Mouse (Mus musculus): ENCODE measurements at regions not wholly inside any gene's neighbourhood (a gene's known extent, or its start where the extent isn't known, plus 50 kb on each side); places are given as distances from the start of the nearest gene placed in this dataset.

- DNase-seq (ENCODE audit: low spot score), result no peak
Observed at GRCm38 (mm10) chr1:186505051-186505711, 200.6 kb downstream of the Tgfb2 start.

DNA sequence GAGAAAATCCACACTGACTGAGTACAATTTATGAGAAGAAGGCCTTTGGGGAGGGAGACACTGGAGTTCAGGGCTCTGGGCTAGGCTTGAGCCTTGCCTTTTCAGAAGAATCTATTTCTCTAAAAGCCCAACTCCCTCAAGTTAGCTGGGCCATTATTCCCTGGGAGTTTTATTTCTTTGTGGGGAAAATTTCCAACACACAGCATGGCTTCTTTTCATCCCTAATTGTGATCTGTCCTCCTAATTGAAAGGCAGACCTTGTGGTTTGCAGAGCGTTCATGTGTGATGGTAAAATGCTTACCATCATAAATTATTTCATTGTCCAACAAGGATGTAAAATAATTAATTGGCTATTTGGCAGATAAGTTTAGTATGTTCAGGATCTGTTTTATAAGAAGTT, 204.1 kb downstream of the Tgfb2 start:
- no peak for DNase-seq (ENCODE audit: low spot score)

GRCm38 (mm10) chr1:186497872-186498271, 207.9 kb downstream of the Tgfb2 start:
- DNase-seq (ENCODE audit: low spot score), result no peak

DNA sequence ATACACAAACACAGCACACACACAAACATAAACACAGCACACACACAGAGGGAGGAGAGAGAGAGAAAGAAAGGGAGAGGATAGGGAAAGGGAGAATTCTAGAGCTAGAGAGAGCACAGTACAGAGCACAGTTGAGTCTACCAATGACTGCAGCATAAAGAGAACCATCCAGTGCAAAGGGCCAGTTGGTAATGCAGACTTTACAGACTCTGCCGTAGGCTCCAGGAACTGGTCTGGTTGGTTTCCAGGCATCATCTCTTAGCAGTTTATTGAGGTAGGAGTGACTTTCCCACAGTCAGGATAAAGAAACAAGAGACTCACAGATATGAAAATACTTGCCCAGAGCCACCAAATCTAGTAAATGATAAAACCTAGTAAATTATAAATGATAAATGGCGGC, 208.5 kb downstream of the Tgfb2 start:
- no peak for DNase-seq (ENCODE audit: low spot score)

DNA sequence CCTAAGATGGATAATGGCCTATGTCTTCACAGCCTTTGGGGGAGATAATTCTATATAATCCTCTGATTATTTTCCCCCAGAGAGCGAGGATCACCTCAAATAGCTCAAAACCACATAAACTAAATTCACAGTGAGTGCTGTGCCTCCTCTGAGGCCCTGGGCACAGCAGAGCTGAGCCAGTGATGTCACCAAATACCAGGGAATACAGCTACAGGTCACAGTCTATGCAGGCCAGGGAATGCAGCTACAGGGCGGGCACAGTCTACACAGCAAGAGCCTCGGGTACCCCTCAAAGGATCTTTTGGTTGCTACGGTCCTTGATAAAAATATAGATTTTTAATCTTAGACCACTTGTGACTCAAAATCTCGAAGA, 211.4 kb downstream of the Tgfb2 start:
- no peak for DNase-seq (ENCODE audit: low spot score)

DNA sequence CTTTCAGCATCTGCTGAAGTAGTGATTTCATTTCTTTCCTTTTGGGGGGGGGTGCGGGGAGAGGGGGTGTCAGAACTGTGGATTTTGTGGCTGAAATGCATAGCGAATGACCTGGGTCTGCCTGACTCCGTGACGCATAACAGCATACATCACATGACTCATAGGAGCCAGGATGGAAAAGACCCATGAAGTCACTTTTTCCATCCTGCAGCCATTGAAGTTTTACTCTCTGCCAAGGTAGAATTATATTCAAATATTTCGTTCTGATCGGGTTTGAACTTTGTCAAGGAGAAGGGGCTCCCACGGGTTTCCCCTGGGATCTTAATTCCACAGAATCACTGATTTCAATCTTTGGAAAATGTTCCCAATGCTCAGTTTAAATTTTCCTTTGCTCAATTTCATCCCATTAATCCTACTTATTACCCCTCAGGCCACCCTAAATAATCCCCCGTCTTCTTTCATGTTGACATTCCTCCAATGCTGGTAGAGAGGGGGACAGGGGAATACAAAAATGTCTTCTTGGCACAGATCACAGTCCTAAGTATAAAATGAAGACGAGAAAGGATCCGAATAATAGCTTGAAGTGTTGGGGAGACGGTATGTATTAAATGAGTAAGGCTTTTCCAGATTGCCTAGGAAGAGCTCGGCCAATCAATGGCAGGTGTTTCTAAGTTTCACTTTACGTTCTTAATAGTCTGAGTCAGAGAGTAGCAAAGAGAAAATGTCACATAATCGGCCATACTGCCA, 212.0 kb downstream of the Tgfb2 start:
- DNase-seq (ENCODE audit: low spot score), result no peak

GRCm38 (mm10) chr1:186482177-186482576, 223.6 kb downstream of the Tgfb2 start:
- DNase-seq (ENCODE audit: low spot score), result no peak

- DNase-seq (ENCODE audit: low spot score), result no peak
Observed at GRCm38 (mm10) chr1:186480019-186480418, 225.8 kb downstream of the Tgfb2 start.

GRCm38 (mm10) chr1:186478428-186479238, 227.2 kb downstream of the Tgfb2 start:
- peak; percentile 26 for DNase-seq (ENCODE audit: low spot score)

DNA sequence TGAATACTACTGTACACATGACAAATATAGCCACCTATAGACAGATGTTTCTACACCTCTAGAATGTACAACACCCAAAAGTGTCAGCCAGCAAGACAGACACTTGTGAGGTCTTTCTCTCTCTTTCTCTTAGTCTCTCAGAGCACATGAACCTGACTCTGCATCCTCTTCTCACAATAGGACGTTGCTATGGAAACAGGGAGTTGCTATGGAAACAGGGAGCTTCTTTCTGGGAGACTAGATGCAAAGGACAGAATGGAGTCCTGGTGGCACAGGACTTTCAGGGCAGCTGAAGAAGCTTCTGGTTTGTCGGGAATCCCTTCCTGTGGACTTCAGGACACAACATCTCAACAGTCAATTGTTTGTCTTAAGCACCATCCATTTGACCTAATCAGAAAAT, 230.9 kb downstream of the Tgfb2 start:
- DNase-seq (ENCODE audit: low spot score), result no peak

DNA sequence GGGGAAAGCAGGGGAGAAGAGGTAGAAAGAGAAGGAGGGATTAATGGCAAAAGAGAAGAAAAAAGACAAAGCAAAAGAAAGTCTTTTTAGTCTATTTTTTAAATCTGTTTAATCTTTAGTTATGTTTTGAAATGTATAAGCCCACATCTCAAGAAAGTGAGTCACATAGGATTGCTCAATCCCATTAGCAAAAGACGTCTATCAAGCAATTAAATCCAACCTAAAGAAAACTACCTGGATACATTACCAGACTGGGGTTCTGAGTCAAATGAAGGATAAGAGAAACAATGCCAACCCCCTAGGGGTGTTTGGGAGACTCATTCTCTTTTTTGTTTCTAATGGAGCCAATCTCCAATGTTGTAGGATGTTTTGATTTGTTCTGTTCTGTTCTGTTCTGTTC, 231.4 kb downstream of the Tgfb2 start:
- DNase-seq (ENCODE audit: low spot score), result no peak

DNA sequence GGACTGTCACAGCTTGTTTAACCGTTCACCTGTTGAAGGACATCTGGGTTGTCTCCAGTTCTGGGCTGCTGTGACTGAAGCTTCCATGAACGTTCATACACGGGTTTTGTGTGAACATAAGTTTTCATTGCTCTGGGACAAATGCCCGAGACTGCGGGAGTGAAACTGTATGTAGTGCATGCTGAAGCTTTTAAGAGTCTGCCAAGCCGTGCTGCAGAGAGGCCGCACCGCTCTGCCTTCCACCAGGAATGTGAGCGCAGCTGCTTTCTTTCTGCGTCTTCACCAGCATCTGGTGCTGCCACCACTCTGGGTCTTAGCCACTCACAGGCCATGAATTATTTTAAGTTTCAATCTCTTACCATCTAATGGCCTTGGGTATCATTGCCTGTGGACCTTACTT, 232.8 kb downstream of the Tgfb2 start:
- DNase-seq (ENCODE audit: low spot score), result no peak

DNA sequence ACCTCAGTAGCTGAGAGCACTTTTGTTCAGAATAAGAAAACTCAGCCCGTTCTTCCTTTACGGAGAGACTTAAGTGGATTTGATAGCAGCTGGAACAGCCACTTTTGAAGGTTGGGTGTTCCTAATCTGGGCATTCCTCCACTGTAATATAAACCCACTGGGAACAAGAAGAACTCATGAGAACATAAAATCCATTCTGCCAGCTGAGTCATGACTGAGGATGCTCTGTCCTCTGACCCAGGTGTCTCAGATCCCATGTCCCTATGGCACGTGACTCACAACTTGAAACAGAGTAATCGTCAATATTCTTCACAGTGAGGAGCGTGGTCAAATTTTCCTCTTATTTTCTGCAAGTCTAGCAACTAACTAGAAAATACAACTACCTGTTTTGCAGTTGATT, 240.3 kb downstream of the Tgfb2 start:
- no peak for DNase-seq (ENCODE audit: low spot score)

DNA sequence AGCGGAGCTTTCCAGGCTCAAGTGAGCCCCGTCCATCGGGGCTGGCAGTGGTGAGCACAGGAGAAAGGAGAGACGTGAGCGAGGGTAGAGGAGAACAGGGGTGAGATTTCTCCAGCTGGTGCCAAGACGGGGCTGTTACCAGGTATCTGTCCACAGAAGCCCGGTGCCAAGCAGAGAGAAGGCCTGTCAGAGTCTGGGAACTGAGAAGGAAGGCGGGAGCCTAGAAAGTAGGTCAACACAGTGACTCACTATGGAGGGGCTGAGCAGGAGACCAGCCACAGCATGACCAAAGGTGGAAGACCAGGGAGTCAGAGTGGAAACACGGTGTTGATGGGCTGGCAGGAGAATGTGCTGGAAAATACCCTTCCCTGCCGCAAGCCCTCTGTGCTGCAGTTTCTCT, 245.0 kb downstream of the Tgfb2 start:
- peak; percentile 56 for DNase-seq (ENCODE audit: low spot score)

DNA sequence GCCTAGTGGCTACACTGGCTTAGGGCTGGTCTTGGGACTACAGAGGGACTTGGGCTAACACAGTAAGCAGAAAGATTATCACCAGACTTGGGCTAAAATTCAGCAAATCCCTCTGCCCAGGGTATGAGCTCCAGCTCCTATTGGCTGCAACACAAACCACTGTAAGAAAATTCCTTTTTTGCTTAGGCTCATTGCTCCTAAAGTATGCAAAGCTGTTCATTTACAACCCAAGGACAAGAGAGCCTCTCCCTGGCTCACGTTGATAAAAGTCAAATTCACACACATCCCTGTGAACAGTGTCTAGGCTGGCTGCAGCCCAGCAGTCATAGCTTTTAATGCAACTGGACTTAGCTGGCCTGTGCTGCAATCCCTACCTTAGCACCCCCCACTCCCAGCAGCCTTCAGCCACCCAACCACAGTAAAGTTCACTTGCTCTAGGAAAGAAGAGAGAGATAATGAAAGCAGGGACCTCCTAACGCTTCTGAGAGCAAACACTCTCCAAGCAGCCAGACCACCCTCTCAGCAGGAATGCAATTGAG, 247.6 kb downstream of the Tgfb2 start:
- DNase-seq (ENCODE audit: low spot score), result no peak

DNA sequence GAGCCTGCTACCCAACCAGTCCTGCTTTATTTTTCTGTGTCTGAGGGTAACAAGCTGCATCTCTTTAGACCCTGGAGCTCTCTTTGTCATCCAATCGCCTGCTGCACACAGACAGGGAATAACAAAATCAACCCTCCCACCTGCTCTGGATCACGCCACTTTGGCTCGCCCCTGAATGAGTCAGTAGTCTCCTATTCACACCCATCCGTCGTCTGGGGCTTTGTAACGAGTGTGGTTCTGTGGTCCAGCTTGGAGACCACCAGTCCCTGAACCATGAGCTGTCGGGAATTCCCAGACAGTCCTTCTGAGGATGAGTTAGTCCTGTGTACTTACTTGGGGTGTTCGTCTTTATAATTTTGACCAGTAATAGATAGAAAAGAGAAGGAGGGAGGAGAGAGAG, 248.7 kb downstream of the Tgfb2 start:
- no peak for DNase-seq (ENCODE audit: low spot score)

GRCm38 (mm10) chr1:186456131-186456530, 249.7 kb downstream of the Tgfb2 start:
- DNase-seq (ENCODE audit: low spot score), result no peak

DNA sequence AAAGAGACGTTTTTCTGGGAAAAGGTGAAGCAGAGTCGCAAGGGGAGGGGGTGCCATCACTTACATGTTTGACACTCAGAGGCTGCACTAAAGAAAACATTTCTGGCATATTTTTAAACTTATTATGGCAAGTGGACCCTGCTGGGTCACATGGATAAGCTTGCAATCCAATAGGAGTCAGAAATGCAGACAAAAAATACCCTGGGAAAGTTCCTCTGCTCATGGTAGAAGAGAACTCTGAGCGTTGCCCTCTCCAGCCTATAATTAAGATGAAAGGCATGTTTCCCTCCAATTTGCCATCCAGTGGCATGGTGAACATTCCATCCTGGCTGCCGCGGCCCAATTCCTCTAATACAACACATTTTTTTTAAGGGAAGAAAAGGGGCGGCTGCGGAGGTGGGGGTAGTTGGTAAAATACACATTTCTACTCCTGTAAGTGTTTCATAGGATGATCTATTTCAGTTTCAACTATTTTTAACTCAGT, 250.6 kb downstream of the Tgfb2 start:
- DNase-seq (ENCODE audit: low spot score), result no peak

- no peak for DNase-seq (ENCODE audit: low spot score)
Observed at GRCm38 (mm10) chr1:186454393-186455085, 251.2 kb downstream of the Tgfb2 start.

GRCm38 (mm10) chr1:186448841-186449650, 256.7 kb downstream of the Tgfb2 start:
- DNase-seq (ENCODE audit: low spot score), result peak; percentile 12

GRCm38 (mm10) chr1:186447521-186447920, 258.3 kb downstream of the Tgfb2 start:
- DNase-seq (ENCODE audit: low spot score), result no peak

All from urinary bladder, postnatal 14 days (tissue).